19 mouse cellular contexts compared by ENCODE assay signal in genomic region chr16:55841506-55841905, GRCm38 (mm10). TPM values are rescaled to one million over a fixed set of nuclear protein-coding genes. Genes with fewer than 3 reads are reported as not detected.
DNase-seq lines count a peak whose midpoint lies in the region; ATAC-seq and TF ChIP-seq lines count a peak whose summit lies in the region.
"Had no signal": no experiment of that assay in that cellular context is flagged by ENCODE, and none has a peak within 500 bp of the region (broad histone marks: within the 10 kb centered on the region; RNA-seq: fewer than 3 reads in every experiment).

No protein-coding gene starts in this region.

- TF ChIP-seq POLR2A in liver, adult 2 months (IDR thresholded peaks at IDR 0.05; ENCODE audit: extremely low read depth, insufficient read depth, low read length) = no peak

- H3K9ac ChIP-seq in liver, adult 2 months (ENCODE audit: low read depth, low read length) = no peak overlapping the region
- H3K9ac ChIP-seq in liver, embryonic 11.5 days (ENCODE audit: low read depth, low read length) = no peak overlapping the region

- H3K27ac ChIP-seq in heart, embryonic 10.5 days = no peak overlapping the region
- H3K27ac ChIP-seq in liver, adult 2 months (replicated peaks; ENCODE audit: insufficient read depth, low read depth, low read length) = no peak overlapping the region
- H3K27ac ChIP-seq in liver, embryonic 11.5 days (ENCODE audit: low read depth, low read length) = no peak overlapping the region

- DNase-seq in heart, adult 11 months = peak; percentile 66
- DNase-seq in heart, embryonic 10.5 days (ENCODE audit: low spot score) = no peak
- peak; percentile 78 for DNase-seq in liver, adult 2 months (ENCODE audit: extremely low read depth, low read depth, low spot score)
- no peak for DNase-seq in liver, embryonic 11.5 days (ENCODE audit: low spot score)
- DNase-seq: adrenal gland, adult 2 months; adrenal gland, adult 8-10 months; adrenal gland, postnatal 10 days; adrenal gland, postnatal 14 days; adrenal gland, postnatal 25 days; adrenal gland, postnatal 36 days; B cell, adult 2 months; cerebellum, adult 11 months; cerebellum, adult 11-12 months; cerebellum, adult 18-20 months had no signal

- H3K4me2 ChIP-seq in liver, embryonic 11.5 days = no peak overlapping the region

- 82% methylated on average over 6 of the region's 6 CpGs for WGBS in heart, embryonic 10.5 days
- 29% methylated on average over 6 of the region's 6 CpGs for WGBS in liver, adult 2 months
- WGBS in liver, embryonic 11.5 days = 87% methylated on average over 6 of the region's 6 CpGs

- ATAC-seq in liver, embryonic 11.5 days (replicated peaks; ENCODE audit: low FRiP score) = no peak
- ATAC-seq: activated CD4-positive, CD25-positive, alpha-beta regulatory T cell, adult 4 months; CD4-positive, CD25-positive, alpha-beta regulatory T cell, adult 4 months; Patski had no signal

- peaks cover 10% of the 10 kb centered on the region for H3K36me3 ChIP-seq in heart, embryonic 10.5 days
- no peaks in the 10 kb centered on the region for H3K36me3 ChIP-seq in liver, adult 2 months (ENCODE audit: control insufficient read depth, insufficient read depth, low read length)
- peaks cover 7% of the 10 kb centered on the region; the same call in 1 of the 2 replicates for H3K36me3 ChIP-seq in liver, embryonic 11.5 days (ENCODE audit: control insufficient read depth, insufficient read depth, low read length)

- no peaks in the 10 kb centered on the region for H3K9me3 ChIP-seq in heart, embryonic 10.5 days
- H3K9me3 ChIP-seq in liver, embryonic 11.5 days (ENCODE audit: control insufficient read depth, low read length) = no peaks in the 10 kb centered on the region
- H3K9me3 ChIP-seq: G1E had no signal

- no peaks in the 10 kb centered on the region for H3K27me3 ChIP-seq in heart, embryonic 10.5 days (ENCODE audit: insufficient read depth, poor library complexity, severe bottlenecking)
- no peaks in the 10 kb centered on the region for H3K27me3 ChIP-seq in liver, adult 2 months (ENCODE audit: control insufficient read depth, insufficient read depth, low read length)
- no peaks in the 10 kb centered on the region for H3K27me3 ChIP-seq in liver, embryonic 11.5 days (replicated peaks; ENCODE audit: control insufficient read depth, insufficient read depth, low read length)
- H3K27me3 ChIP-seq: CH12.LX, Patski had no signal

- TF ChIP-seq CTCF in liver, adult 2 months (IDR thresholded peaks at IDR 0.05; ENCODE audit: low read depth, low read length) = no peak

- no peaks in the 10 kb centered on the region for H3K79me2 ChIP-seq in liver, adult 2 months (ENCODE audit: control insufficient read depth, insufficient read depth, low read length)

- peaks cover 4% of the 10 kb centered on the region; the same call in 1 of the 2 replicates for H3K4me1 ChIP-seq in heart, embryonic 10.5 days
- H3K4me1 ChIP-seq in liver, adult 2 months (ENCODE audit: control insufficient read depth, insufficient read depth, low read length) = no peaks in the 10 kb centered on the region; the same call in 1 of the 2 replicates
- no peaks in the 10 kb centered on the region for H3K4me1 ChIP-seq in liver, embryonic 11.5 days (replicated peaks; ENCODE audit: control insufficient read depth, insufficient read depth, low read length)

- H3K4me3 ChIP-seq in heart, embryonic 10.5 days = no peak overlapping the region
- no peak overlapping the region for H3K4me3 ChIP-seq in liver, adult 2 months (ENCODE audit: insufficient read depth, low read depth, low read length)
- H3K4me3 ChIP-seq in liver, embryonic 11.5 days (ENCODE audit: low read depth, low read length) = no peak overlapping the region

RNA-seq across cellular contexts. Expression of gene Nfkbiz, which starts 2.8 kb away (rescaled TPM):
- polyA plus RNA-seq in heart, embryonic 10.5 days (2016; fragmentation: Nextera tagmentation; extraction: Ambion mirVana) = 1.7 and 3.1 TPM in 2 replicates
- 3.7 and 4.2 TPM in 2 replicates for total RNA-seq in liver, adult 2 months (2014; rRNA removed)
- polyA plus RNA-seq in liver, adult 2 months (2012; rRNA removed) = 4.1 and 4.5 TPM in 2 replicates
- 4.5 and 4.6 TPM in 2 replicates for polyA plus RNA-seq in liver, embryonic 11.5 days (2014; fragmentation: Nextera tagmentation; extraction: Ambion mirVana)

RNA-seq across cellular contexts. Expression of gene Nxpe3, which starts 53.6 kb away (rescaled TPM):
- polyA plus RNA-seq in heart, embryonic 10.5 days (2016; fragmentation: Nextera tagmentation; extraction: Ambion mirVana) = 0.58 and 0.95 TPM in 2 replicates
- total RNA-seq in liver, adult 2 months (2014; rRNA removed) = 0.34 and 0.37 TPM in 2 replicates
- polyA plus RNA-seq in liver, adult 2 months (2012; rRNA removed) = 0.06 and 0.12 TPM in 2 replicates
- 0.73 and 0.93 TPM in 2 replicates for polyA plus RNA-seq in liver, embryonic 11.5 days (2014; fragmentation: Nextera tagmentation; extraction: Ambion mirVana)

Comparison
In these comparisons a context has a peak if more than half of its experiments do, and no peak if none do; other contexts are left out.
1. DNase-seq: peak in heart, adult 11 months (single experiment) and liver, adult 2 months (single experiment); none in heart, embryonic 10.5 days (single experiment) and liver, embryonic 11.5 days (single experiment).